Mouse (Mus musculus) lung, adult 2 months (tissue): ENCODE measurements around the gene Crp. TPM values are rescaled to one million over a fixed set of nuclear protein-coding genes. Genes with fewer than 3 reads are reported as not detected.

Experiments
- DNase-seq: peaks from one replicate; pipeline ENCODE4 v3.0.0; 2022
- H3K4me1 ChIP-seq: fragments of 200-500 bp; 2 replicates; pipeline ENCODE4 v1.6.1; 2011; ENCODE audit warnings: low read length; ENCODE audit not compliant: control insufficient read depth, insufficient read depth
- H3K4me3 ChIP-seq: fragments of 200-500 bp; replicated peaks from 2 replicates; pipeline ENCODE3; 2011; ENCODE audit warnings: low read depth, mild to moderate bottlenecking, control low read depth, low read length; ENCODE audit errors: extremely low read depth
- CTCF ChIP-seq: fragments of 200-500 bp; IDR thresholded peaks from 2 replicates; pipeline ENCODE4 v1.5.1; 2011; ENCODE audit warnings: mild to moderate bottlenecking, low read length, control low read depth; ENCODE audit not compliant: insufficient read depth
- POLR2A ChIP-seq: fragments of 200-500 bp; IDR thresholded peaks from 2 replicates; pipeline ENCODE4 v1.6.1; 2011; ENCODE audit warnings: low read depth, mild to moderate bottlenecking, control low read depth, low read length, borderline replicate concordance; ENCODE audit errors: extremely low read depth
- WGBS: fragments of 180-500 bp; shearing (Covaris S2); methylation state at CpG from one replicate; pipeline ENCODE4 v1.1.7; 2018; 5-methylcytosine and 5-hydroxymethylcytosine counted together
- polyA plus RNA-seq: library from polyadenylated mRNA; depleted of rRNA; stranded (reverse); fragments of >200 nt; gene quantifications from 2 replicates; pipeline ENCODE4 v1.2.3, GENCODE M21; 2012; rRNA removed

Crp gene
- polyA plus RNA-seq, 1 experiment, result not detected

DNA sequence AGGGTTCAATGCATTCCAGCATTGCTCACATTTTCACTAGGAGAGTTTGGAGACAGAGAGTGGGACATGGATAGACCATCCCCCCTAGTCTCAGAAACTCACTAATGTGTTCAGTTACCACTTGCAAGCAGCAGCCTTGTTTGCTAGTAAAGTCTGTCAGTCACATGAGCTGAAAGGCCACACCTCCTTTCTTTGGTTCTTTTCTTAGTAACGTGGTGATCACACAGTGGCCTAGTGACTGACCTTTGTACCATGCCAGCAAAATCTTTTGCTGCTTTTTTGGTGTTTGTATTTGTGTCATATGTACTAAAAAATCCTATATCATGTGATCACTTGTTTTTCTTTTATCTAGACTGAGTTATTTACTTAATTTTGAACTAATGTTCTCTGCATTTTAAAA, 88.0 kb downstream of the Crp start:
- no peaks in the 10 kb centered on the region; the same call in 1 of the 2 replicates for H3K4me1 ChIP-seq
- TF ChIP-seq CTCF, result no peak
- no peak overlapping the region for H3K4me3 ChIP-seq
- WGBS, result 30% methylated on average over 1 of the region's 1 CpGs
- DNase-seq, result no peak

DNA sequence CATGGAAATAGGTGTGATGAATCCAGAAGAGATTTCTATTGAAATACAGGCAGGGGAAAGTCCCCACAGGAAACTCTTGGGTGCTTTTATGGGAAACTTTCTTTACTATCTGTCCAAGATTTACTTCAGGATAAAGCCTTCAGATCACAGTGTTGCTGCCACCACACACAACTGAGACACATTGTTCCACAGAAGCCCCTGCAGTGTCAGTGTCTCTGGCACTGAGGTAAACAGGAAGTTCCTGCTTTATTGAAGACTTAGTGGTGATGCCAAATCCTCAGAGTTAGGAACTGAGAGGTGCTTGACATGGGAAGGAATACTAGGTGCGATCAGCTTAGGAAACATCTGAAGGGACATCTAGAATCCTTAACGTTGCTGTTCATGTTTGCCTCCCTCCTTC, 131.1 kb downstream of the Crp start:
- no peak overlapping the region for H3K4me3 ChIP-seq
- no peak for DNase-seq
- WGBS, result 54% methylated on average over 2 of the region's 2 CpGs
- peaks cover 5% of the 10 kb centered on the region for H3K4me1 ChIP-seq
- no peak for TF ChIP-seq CTCF
- no peak for TF ChIP-seq POLR2A

- DNase-seq, result no peak
- no peak overlapping the region for H3K4me3 ChIP-seq
- H3K4me1 ChIP-seq, result no peaks in the 10 kb centered on the region
- TF ChIP-seq CTCF, result no peak
- TF ChIP-seq POLR2A, result no peak
- 83% methylated on average over 2 of the region's 2 CpGs for WGBS
Observed at GRCm38 (mm10) chr1:172847044-172847761, 149.3 kb downstream of the Crp start.

DNA sequence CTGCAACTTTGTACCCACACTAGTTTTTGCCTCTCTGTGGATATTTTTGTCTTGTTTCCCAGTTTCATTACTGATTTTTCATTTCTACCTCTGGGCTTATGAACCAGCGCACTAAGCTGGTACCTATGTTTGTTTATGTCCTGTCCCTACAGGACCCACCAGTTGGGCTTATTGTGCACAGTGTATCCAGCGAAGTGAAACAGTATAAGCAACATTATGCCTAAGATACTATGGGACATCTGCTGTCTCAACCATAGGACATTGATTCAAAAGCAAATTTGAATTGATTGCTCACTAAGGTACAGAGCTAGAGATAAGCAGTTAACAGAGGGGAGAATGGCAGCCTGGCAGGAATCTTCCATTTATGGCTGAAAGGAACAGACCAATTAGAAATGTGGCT, 150.3 kb downstream of the Crp start:
- 85% methylated on average over 2 of the region's 2 CpGs for whole genome bisulfite sequencing
- Histone ChIP-seq H3K4me1 (no peaks in the 10 kb centered on the region), H3K4me3 (no peak overlapping the region)
- TF ChIP-seq CTCF (no peak), POLR2A (no peak)
- no peak for DNase-seq

GRCm38 (mm10) chr1:172875265-172875664, 177.4 kb downstream of the Crp start:
- Histone ChIP-seq H3K4me1 (no peaks in the 10 kb centered on the region), H3K4me3 (no peak overlapping the region)
- 64% methylated on average over 4 of the region's 4 CpGs for WGBS
- TF ChIP-seq POLR2A, result no peak
- TF ChIP-seq CTCF, result no peak
- no peak for DNase-seq

DNA sequence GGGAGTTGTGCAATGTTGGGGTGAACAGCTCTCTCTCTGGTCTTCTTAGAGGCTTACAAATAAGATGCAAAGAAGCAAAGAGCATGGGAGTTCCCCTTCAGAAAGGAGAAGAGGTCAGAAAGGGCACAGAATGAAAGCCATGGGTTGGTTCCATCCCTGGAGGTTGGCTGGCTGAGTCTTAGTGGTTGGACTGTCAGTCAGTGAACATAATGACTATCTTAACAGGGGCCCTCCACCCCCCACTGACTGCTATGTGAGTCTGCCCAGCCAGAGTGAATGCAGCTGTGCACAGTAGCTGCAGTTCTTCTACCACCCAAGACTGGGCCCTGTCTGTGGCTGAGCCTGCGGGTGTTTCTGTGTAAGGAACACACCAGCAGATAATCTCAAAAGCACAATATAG, 178.8 kb downstream of the Crp start:
- 83% methylated on average over 1 of the region's 1 CpGs for WGBS
- Histone ChIP-seq H3K4me3 (no peak overlapping the region), H3K4me1 (no peaks in the 10 kb centered on the region)
- no peak for DNase-seq
- TF ChIP-seq CTCF (no peak), POLR2A (no peak)

Other genes starting within 250 kb of the Crp start
- gene Slamf9, start 222.7 kb upstream of the Crp start, polyA plus RNA-seq, result 10.6 and 15.2 TPM in 2 replicates
- gene Igsf9, start 216.3 kb upstream of the Crp start, polyA plus RNA-seq, result 11.1 and 11.8 TPM in 2 replicates
- gene Tagln2, start 198.0 kb upstream of the Crp start, polyA plus RNA-seq, result 585 and 594 TPM in 2 replicates
- 7.1 and 7.3 TPM in 2 replicates for gene Cfap45, start 177.3 kb upstream of the Crp start, polyA plus RNA-seq
- 0.37 and 12.5 TPM in 2 replicates for gene Vsig8, start 142.1 kb upstream of the Crp start, polyA plus RNA-seq
- 2.0 and 2.9 TPM in 2 replicates for gene Slamf8, start 107.5 kb upstream of the Crp start, polyA plus RNA-seq
- not detected in 2 replicates for gene Fcrl6, start 95.5 kb upstream of the Crp start, polyA plus RNA-seq
- 29.6 and 48.0 TPM in 2 replicates for gene Dusp23, start 65.1 kb upstream of the Crp start, polyA plus RNA-seq
- gene Apcs, start 197.0 kb downstream of the Crp start, polyA plus RNA-seq, result 0.12 TPM in 1 of 2 replicates, not detected in the other